Mouse (Mus musculus): ENCODE data around the gene Arfgef3. TPM values are rescaled to one million over a fixed set of nuclear protein-coding genes. Genes with fewer than 3 reads are reported as not detected.
"Not testable (repeated sequence)": the region's sequence is repeated elsewhere in the genome, so short reads cannot be mapped to it uniquely, and the experiment has no call there.

Gene Arfgef3
- total RNA-seq, 2 experiments from 2014 or later, result 82.8 to 83.0 TPM

DNA sequence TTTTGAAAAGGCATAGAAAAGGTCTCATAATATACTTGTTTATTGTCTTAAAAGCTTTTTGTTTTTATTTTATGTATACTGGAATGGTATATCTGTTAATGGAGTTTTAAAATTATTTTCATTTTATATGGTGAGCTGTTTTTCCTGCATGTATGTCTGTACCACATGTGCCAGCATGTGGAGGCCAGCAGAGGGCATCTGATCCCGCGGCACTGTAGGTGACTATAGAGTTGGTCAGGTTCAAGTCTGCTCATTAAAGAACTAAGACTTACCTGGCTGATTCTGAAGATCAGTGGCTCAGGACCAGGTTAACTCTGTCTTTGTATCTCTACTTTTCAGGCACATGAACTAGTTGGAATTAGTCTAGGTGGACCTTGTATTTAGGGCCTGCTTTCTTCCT, 171.2 kb downstream of the Arfgef3 start:
- no peak for DNase-seq

DNA sequence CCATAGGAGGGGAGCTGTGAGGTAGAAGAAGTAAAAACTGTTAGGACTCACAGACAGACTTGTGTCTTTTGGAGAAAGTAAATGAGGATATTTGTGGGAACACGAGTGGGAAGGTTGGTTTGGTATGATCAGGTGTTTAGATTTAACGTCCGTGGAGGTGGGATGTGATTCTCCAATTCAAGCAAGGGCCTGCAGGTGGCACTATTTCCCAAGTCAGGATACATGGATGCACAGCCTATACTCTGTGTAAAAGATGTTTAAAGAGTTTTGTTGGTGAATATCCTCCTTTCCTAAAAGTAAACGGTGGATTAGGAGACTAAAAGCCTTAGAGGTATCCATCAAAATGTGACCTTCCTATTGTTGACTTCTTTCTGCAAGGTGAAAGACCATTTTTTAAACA, 180.8 kb downstream of the Arfgef3 start:
- DNase-seq, result peak; percentile 29 to 54

DNA sequence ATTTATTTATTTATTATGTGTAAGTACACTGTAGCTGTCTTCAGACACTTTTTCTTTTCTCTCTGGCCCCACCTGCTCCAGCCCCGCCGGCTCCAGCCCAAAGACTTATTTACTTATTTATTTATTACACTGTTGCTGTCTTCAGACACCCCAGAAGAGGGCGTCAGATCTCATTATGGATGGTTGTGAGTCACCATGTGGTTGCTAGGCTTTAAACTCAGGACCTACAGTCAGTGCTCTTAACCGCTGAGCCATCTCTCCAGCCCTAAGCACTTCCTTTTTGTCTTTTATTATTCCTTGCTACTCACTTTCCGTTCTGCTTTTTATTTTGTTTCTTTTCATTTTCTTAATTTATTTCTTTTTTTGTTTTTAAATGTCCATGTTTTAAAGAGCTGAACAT, 182.3 kb downstream of the Arfgef3 start:
- DNase-seq, result no peak

DNA sequence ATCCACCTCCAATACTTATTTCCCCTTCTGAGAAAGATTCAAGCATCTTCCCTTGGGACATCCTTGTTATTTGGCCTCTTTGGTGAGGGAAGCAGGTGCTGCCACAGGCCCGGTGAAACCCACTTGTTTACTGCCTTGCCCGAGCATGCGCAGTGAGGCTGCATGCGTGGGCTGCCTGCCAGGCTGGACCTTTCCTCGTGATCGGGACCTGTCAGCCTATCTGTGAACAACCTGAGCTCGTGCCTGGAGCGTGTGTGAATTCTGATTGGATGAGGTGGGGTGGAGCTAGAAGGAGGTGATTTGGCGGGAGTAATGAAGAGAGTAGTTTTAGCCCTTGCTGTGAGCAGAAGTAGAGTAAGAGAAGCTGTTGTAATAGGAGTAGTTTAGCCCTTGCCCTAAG, 184.7 kb downstream of the Arfgef3 start:
- not testable (repeated sequence) for DNase-seq

DNA sequence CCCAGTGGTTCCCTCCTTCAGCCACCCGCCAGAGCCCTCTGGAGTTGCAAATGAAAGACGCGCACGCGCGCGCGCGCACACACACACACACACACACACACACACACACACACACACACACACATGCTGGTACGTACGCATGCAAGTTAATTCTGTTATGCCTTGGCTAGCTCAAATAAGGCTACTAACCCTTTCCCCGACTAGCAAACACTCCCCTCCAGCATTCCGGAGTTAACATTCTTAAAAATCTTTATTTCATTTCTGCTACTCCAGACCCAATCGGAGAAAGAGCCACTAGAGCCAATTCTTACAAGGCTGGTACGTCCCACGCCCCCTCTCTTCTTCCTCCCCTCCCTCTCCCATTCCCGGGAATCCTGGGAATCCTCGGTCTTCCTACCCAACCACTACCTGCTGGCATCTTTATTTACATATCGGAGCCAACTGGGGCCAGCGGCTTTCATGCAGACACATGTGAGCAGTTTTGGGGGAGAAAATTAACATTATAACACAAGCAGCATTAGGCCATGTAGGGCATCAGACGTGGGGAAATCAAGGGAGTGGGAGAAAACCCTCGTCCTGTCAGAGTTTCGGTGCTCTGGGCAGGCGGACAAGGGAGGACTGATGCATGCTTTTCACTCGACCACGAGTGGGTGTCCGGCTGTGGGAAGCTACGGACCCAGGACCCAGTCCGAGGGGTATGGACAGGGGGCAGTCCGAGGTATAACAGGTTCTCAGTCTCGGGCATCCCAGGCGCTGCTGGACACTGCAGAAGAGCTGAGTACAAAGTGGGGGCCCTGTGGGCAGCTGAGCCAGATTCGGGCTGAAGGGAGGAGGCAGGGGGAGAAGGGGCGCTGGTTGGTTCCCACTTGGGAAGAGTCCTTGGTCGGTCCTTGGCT, 194.2 kb downstream of the Arfgef3 start:
- DNase-seq, result no peak

DNA sequence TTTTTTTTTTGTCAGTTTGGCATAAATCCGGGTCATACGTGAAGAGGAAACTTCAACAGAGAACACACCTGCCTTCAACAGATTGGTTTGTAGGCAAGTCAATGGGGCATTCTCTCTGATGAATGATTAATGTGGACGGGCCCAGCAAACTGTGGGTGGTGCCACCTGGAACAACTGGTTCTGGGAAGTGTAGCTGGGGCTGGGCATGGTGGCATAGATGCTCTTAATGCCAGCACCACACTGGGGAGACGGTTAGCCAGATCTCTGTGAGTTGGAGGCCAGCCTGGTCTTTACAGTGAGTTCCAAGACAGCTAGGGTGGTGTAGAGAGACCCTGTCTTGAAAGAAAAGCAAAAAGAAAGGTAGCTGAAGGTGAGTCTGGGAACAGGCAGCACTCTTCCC, 196.4 kb downstream of the Arfgef3 start:
- no peak for DNase-seq

DNA sequence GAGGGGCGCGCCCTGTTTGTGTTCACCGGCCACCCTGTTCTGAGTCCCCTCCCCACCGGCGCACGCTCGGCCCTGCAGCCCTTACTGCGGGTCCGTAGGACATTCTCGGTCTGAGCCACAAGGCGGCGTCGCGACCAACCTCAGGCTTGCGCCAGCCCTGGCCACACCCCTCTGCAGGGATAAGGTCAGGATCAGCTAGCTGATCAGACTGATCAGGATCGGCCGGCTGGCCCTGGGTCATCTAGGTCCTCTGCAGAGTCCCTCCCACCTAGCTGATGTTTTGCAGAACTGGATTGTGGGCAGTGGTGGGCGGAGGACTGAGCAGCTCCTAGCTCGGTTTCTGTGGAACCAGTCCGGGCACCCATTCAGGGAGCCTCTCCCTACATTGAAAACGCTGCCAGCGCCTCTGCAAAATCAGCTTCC, 197.9 kb downstream of the Arfgef3 start, which contains the start of gene Hebp2:
TSS of gene Hebp2 (minus strand) at position 264 of the 423 bp plus-strand sequence.
- DNase-seq, result peak; percentile 49 to 67

DNA sequence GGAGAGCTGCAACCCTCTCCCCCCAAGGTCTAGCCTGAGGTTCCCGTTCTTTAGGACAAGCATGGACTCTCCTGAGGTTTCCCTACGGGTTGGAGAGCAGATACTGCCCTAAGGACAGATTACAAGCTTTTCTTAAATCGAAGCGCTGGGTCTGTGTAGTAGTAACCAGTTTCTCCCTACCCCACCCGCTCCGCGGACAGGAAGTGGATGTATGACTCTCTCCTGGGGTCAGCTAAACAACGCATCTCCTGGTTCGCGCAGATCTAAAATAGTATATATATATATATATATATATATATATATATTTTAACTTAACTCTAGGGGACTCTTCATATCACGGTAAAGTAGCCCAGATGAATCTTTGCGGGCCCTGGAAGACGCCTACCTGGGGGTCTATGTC, 198.4 kb downstream of the Arfgef3 start:
- DNase-seq, result no peak

DNA sequence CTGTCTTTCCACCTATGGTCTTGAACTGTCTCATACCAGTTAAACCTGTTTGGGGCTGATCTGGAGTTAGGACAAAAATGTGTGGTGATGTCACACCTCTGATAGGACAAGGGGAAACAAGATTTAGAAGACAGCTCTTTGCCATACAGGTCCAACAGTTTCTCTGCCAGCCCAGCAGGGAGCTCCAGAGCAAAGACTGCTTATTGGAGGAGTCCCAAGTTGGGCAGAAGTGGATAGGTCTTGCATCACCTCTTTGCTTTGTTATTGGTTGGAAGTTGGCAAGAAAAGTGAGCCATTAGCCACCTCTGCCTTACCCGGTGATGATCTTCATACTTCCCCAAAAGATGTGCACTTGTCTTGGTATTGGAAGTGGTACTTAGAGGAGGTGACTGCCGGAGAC, 206.9 kb downstream of the Arfgef3 start:
- DNase-seq, result no peak

DNA sequence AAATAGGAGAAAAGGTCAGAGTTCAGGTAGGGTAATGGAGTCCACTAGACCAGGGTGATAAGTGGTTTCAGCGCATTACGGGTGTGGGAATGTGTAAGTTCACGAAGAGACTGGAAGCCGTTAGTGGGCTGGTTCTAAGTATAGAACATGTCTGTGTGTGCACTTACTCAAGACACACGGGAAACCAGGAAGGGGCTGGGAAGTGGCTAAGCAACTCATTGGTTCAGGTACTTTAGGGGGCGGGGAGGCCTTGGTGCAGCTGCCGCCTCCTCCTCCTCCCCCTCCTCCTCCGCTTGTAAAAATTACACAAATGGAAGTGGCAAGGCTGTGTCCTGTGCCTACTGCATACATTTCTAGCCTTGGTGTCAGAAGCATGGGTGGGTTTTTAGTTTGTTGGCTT, 211.5 kb downstream of the Arfgef3 start:
- DNase-seq, result no peak

Other genes starting within 250 kb of the Arfgef3 start
- 1 to 10 TPM; 3.2 to 3.5 TPM for gene Hebp2, start 197.9 kb downstream of the Arfgef3 start, total RNA-seq (2021)
- not detected for gene Gm4922, start 42.8 kb upstream of the Arfgef3 start, total RNA-seq (2021)
- 1 to 10 TPM; 2.1 to 4.5 TPM for gene Perp, start 101.1 kb upstream of the Arfgef3 start, total RNA-seq (2021)